Mouse (Mus musculus) spleen, adult 2 months (tissue): ENCODE results near the gene Ccdc85b. TPM values are rescaled to one million over a fixed set of nuclear protein-coding genes. Genes with fewer than 3 reads are reported as not detected.

Experiments
- DNase-seq, 2 experiments: peaks; one replicate each; pipeline versions ENCODE4 v3.0.0 to v3.0.0-alpha.2; 2012 to 2021; ENCODE audit warnings: low spot score in 2 of 2, low read depth in 1 of 2
- H3K27ac ChIP-seq: fragments of 200-500 bp; 2 replicates; pipeline ENCODE4 v1.5.1; 2012; ENCODE audit warnings: low read length, inconsistent platforms; ENCODE audit not compliant: insufficient read depth
- H3K27me3 ChIP-seq: fragments of 200-500 bp; 2 replicates; pipeline ENCODE4 v1.6.1; 2012; ENCODE audit warnings: mild to moderate bottlenecking, moderate library complexity, low read length, inconsistent platforms; ENCODE audit not compliant: control insufficient read depth, insufficient read depth
- H3K36me3 ChIP-seq: fragments of 200-500 bp; 2 replicates; pipeline ENCODE4 v1.6.1; 2012; ENCODE audit warnings: mild to moderate bottlenecking, low read length, inconsistent platforms; ENCODE audit not compliant: control insufficient read depth, insufficient read depth
- H3K4me1 ChIP-seq: fragments of 200-500 bp; 2 replicates; pipeline ENCODE4 v1.6.1; 2011; ENCODE audit warnings: inconsistent platforms; ENCODE audit not compliant: control insufficient read depth, insufficient read depth, insufficient read length
- H3K4me3 ChIP-seq: fragments of 200-500 bp; 2 replicates; pipeline ENCODE4 v1.5.1; 2011; ENCODE audit warnings: mild to moderate bottlenecking, inconsistent platforms; ENCODE audit not compliant: insufficient read depth, insufficient read length; ENCODE audit errors: extremely low read depth
- CTCF ChIP-seq: fragments of 200-500 bp; IDR thresholded peaks from 2 replicates; pipeline ENCODE4 v1.5.1; 2011; ENCODE audit warnings: mild to moderate bottlenecking, inconsistent platforms; ENCODE audit not compliant: insufficient read depth, insufficient read length, insufficient replicate concordance; ENCODE audit errors: extremely low read depth
- POLR2A ChIP-seq: fragments of 200-500 bp; IDR thresholded peaks from 2 replicates; pipeline ENCODE4 v1.6.1; 2011; ENCODE audit warnings: low read depth, low read length, inconsistent platforms
- WGBS: fragments of 180-500 bp; shearing (Covaris S2); methylation state at CpG from one replicate; pipeline ENCODE4 v1.1.7; 2018; 5-methylcytosine and 5-hydroxymethylcytosine counted together
- polyA plus RNA-seq: library from polyadenylated mRNA; depleted of rRNA; stranded (reverse); fragments of >200 nt; gene quantifications from 2 replicates; pipeline ENCODE4 v1.2.3, GENCODE M21; 2012

Ccdc85b gene
- polyA plus RNA-seq, 1 experiment, result 5.3 TPM

- WGBS, result 86% methylated on average over 18 of the region's 18 CpGs
- TF ChIP-seq POLR2A (no peak), CTCF (no peak)
- Histone ChIP-seq H3K27ac (peak overlapping the region; percentile 96), H3K4me1 (peaks cover 16% of the 10 kb centered on the region), H3K36me3 (peaks cover 26% of the 10 kb centered on the region), H3K27me3 (no peaks in the 10 kb centered on the region), H3K4me3 (peak overlapping the region; percentile 96; the same call in 1 of the 2 replicates)
- no peak for DNase-seq
Observed at GRCm38 (mm10) chr19:5425906-5426565, 31.7 kb downstream of the Ccdc85b start.

GRCm38 (mm10) chr19:5424782-5425741 is 32.6 kb downstream of the Ccdc85b start, which contains the start of the genes Drap1 and AI837181:
Gene Drap1 (minus strand): TSS chr19:5424979.
Gene AI837181 (plus strand): TSS chr19:5425144.
- peak within 1 kb of the TSS; percentile 96 for H3K27ac ChIP-seq
- peaks cover 16% of the 10 kb centered on the region for H3K4me1 ChIP-seq
- DNase-seq, result peak; percentile 87 to 92
- TF ChIP-seq POLR2A (peak; percentile 5; the same call in 1 of the 2 replicates), CTCF (no peak)
- peak within 1 kb of the TSS; percentile 96 for H3K4me3 ChIP-seq
- H3K36me3 ChIP-seq, result peaks cover 27% of the 10 kb centered on the region
- under 1% methylated on average over 72 of the region's 87 CpGs for WGBS
- no peaks in the 10 kb centered on the region for H3K27me3 ChIP-seq

GRCm38 (mm10) chr19:5424092-5424781 is 33.5 kb downstream of the Ccdc85b start:
- peak; percentile 37 to 72 for DNase-seq
- peaks cover 29% of the 10 kb centered on the region for H3K36me3 ChIP-seq
- WGBS, result under 1% methylated on average over 44 of the region's 48 CpGs
- H3K4me3 ChIP-seq, result peak overlapping the region; percentile 60
- H3K4me1 ChIP-seq, result peaks cover 16% of the 10 kb centered on the region
- no peaks in the 10 kb centered on the region for H3K27me3 ChIP-seq
- no peak for TF ChIP-seq CTCF
- TF ChIP-seq POLR2A, result no peak
- peak overlapping the region; percentile 78 for H3K27ac ChIP-seq

- Histone ChIP-seq H3K27me3 (no peaks in the 10 kb centered on the region), H3K4me1 (peaks cover 16% of the 10 kb centered on the region), H3K36me3 (peaks cover 30% of the 10 kb centered on the region), H3K27ac (no peak overlapping the region), H3K4me3 (peak overlapping the region; percentile 60; the same call in 1 of the 2 replicates)
- DNase-seq, result no peak
- 63% methylated on average over 12 of the region's 12 CpGs for WGBS
- TF ChIP-seq POLR2A, result no peak
- no peak for TF ChIP-seq CTCF
Observed at GRCm38 (mm10) chr19:5423561-5423960, 34.1 kb downstream of the Ccdc85b start.

- H3K4me1 ChIP-seq, result peaks cover 16% of the 10 kb centered on the region
- H3K36me3 ChIP-seq, result peaks cover 34% of the 10 kb centered on the region
- TF ChIP-seq POLR2A, result no peak
- no peak for TF ChIP-seq CTCF
- DNase-seq, result no peak
- no peaks in the 10 kb centered on the region for H3K27me3 ChIP-seq
- 87% methylated on average over 9 of the region's 9 CpGs for WGBS
- H3K27ac ChIP-seq, result no peak overlapping the region
- no peak overlapping the region for H3K4me3 ChIP-seq
Observed at GRCm38 (mm10) chr19:5422895-5423443, 34.7 kb downstream of the Ccdc85b start.

GRCm38 (mm10) chr19:5422267-5422666 is 35.4 kb downstream of the Ccdc85b start:
- H3K4me1 ChIP-seq, result peaks cover 16% of the 10 kb centered on the region
- DNase-seq, result no peak
- peaks cover 40% of the 10 kb centered on the region for H3K36me3 ChIP-seq
- no peak overlapping the region for H3K27ac ChIP-seq
- 88% methylated on average over 10 of the region's 10 CpGs for WGBS
- no peak overlapping the region for H3K4me3 ChIP-seq
- no peaks in the 10 kb centered on the region for H3K27me3 ChIP-seq
- TF ChIP-seq CTCF, result no peak
- no peak for TF ChIP-seq POLR2A
